Mouse (Mus musculus) myocyte (in vitro differentiated cells): ENCODE results near the gene Fez1. TPM values are rescaled to one million over a fixed set of nuclear protein-coding genes. Genes with fewer than 3 reads are reported as not detected.

Experiments
- H3K27me3 ChIP-seq: one replicate; pipeline ENCODE4 v1.6.1; 2011; ENCODE audit not compliant: control insufficient read depth, insufficient read depth, insufficient read length
- H3K36me3 ChIP-seq: one replicate; pipeline ENCODE4 v1.6.1; 2011; ENCODE audit not compliant: control insufficient read depth, insufficient read depth
- H3K4me2 ChIP-seq: one replicate; pipeline ENCODE4 v1.6.1; 2011; ENCODE audit warnings: low read depth, control low read depth
- H3K4me3 ChIP-seq: one replicate; pipeline ENCODE4 v1.5.1; 2011; ENCODE audit warnings: mild to moderate bottlenecking, control low read depth, moderate library complexity
- H3K79me2 ChIP-seq: one replicate; pipeline ENCODE4 v1.6.1; 2011; ENCODE audit not compliant: control insufficient read depth, insufficient read depth
- H3ac ChIP-seq: one replicate; pipeline ENCODE4 v1.6.1; 2011; ENCODE audit not compliant: control insufficient read depth, insufficient read length
- CEBPB ChIP-seq: IDR thresholded peaks from 2 replicates; pipeline ENCODE4 v1.6.1; 2011; ENCODE audit warnings: mild to moderate bottlenecking, moderate library complexity; ENCODE audit not compliant: poor library complexity, insufficient read depth, severe bottlenecking
- E2F4 ChIP-seq: IDR thresholded peaks from one replicate; pipeline ENCODE4 v1.6.1; 2011; ENCODE audit warnings: mild to moderate bottlenecking, control low read depth, moderate library complexity; ENCODE audit not compliant: insufficient read depth
- MAX ChIP-seq: IDR thresholded peaks from one replicate; pipeline ENCODE4 v1.6.1; 2011; ENCODE audit warnings: low read depth, mild to moderate bottlenecking, control low read depth
- MYOD1 ChIP-seq, 3 experiments: IDR thresholded peaks; one replicate each; pipeline ENCODE4 v1.6.1; 2011; ENCODE audit warnings: control low read depth in 2 of 3, low read depth in 2 of 3, mild to moderate bottlenecking in 2 of 3, moderate library complexity in 1 of 3; ENCODE audit not compliant: insufficient read length in 2 of 3, control insufficient read depth in 1 of 3
- MYOG ChIP-seq, 3 experiments: IDR thresholded peaks; one replicate each; pipeline ENCODE4 v1.6.1; 2011; ENCODE audit warnings: control low read depth in 2 of 3, low read depth in 2 of 3, mild to moderate bottlenecking in 2 of 3; ENCODE audit not compliant: insufficient read length in 2 of 3, control insufficient read depth in 1 of 3, insufficient read depth in 1 of 3
- POLR2A ChIP-seq: IDR thresholded peaks from one replicate; pipeline ENCODE4 v1.6.1; 2011; ENCODE audit warnings: low read depth, mild to moderate bottlenecking, control low read depth, moderate library complexity; ENCODE audit not compliant: insufficient read length
- POLR2AphosphoS2 ChIP-seq: IDR thresholded peaks from one replicate; pipeline ENCODE4 v1.6.1; 2011; ENCODE audit warnings: low read depth, control low read depth; ENCODE audit not compliant: insufficient read length
- REST ChIP-seq: IDR thresholded peaks from one replicate; pipeline ENCODE4 v1.6.1; 2011; ENCODE audit warnings: mild to moderate bottlenecking, control low read depth, moderate library complexity; ENCODE audit not compliant: insufficient read depth, insufficient read length
- SRF ChIP-seq: IDR thresholded peaks from one replicate; pipeline ENCODE4 v1.6.1; 2011; ENCODE audit warnings: low read depth; ENCODE audit not compliant: control insufficient read depth, insufficient read length
- TCF12 ChIP-seq: IDR thresholded peaks from one replicate; pipeline ENCODE4 v1.6.1; 2011; ENCODE audit warnings: mild to moderate bottlenecking, control low read depth; ENCODE audit not compliant: poor library complexity, insufficient read depth, severe bottlenecking
- TCF3 ChIP-seq: IDR thresholded peaks from one replicate; pipeline ENCODE4 v1.6.1; 2011; ENCODE audit warnings: low read depth, control low read depth; ENCODE audit not compliant: insufficient read length
- USF1 ChIP-seq: IDR thresholded peaks from one replicate; pipeline ENCODE4 v1.6.1; 2011; ENCODE audit warnings: low read depth, mild to moderate bottlenecking, control low read depth, moderate library complexity
- polyA plus RNA-seq: library from polyadenylated mRNA; unstranded; fragments of >200 nt; fragmentation: generic; extraction: Trizol; gene quantifications from one replicate; pipeline ENCODE4 v1.2.1, GENCODE M21; 2012; ENCODE audit warnings: missing spikeins

The Fez1 gene
- polyA plus RNA-seq, 1 experiment: 2.6 TPM

GRCm38 (mm10) chr9:36868662-36869061 lies 47.0 kb downstream of the Fez1 start:
- no peaks in the 10 kb centered on the region for H3K79me2 ChIP-seq
- no peak for TF ChIP-seq SRF
- no peak for TF ChIP-seq TCF12
- TF ChIP-seq MAX: no peak
- TF ChIP-seq POLR2A: no peak
- TF ChIP-seq USF1: no peak
- no peak for TF ChIP-seq MYOD1 (IDR thresholded peaks at IDR 0.05; ENCODE audit: control insufficient read depth in 1 of 3, insufficient read length in 2 of 3, low read depth in 2 of 3)
- no peak for TF ChIP-seq TCF3
- TF ChIP-seq E2F4: no peak
- TF ChIP-seq CEBPB: no peak
- TF ChIP-seq MYOG (IDR thresholded peaks at IDR 0.05; ENCODE audit: control insufficient read depth in 1 of 3, insufficient read depth in 1 of 3, insufficient read length in 2 of 3, low read depth in 2 of 3): no peak
- TF ChIP-seq REST: no peak
- no peak for TF ChIP-seq POLR2AphosphoS2
- no peak overlapping the region for H3K4me3 ChIP-seq
- no peaks in the 10 kb centered on the region for H3K36me3 ChIP-seq
- H3K27me3 ChIP-seq: no peaks in the 10 kb centered on the region
- no peak overlapping the region for H3ac ChIP-seq
- no peak overlapping the region for H3K4me2 ChIP-seq

DNA sequence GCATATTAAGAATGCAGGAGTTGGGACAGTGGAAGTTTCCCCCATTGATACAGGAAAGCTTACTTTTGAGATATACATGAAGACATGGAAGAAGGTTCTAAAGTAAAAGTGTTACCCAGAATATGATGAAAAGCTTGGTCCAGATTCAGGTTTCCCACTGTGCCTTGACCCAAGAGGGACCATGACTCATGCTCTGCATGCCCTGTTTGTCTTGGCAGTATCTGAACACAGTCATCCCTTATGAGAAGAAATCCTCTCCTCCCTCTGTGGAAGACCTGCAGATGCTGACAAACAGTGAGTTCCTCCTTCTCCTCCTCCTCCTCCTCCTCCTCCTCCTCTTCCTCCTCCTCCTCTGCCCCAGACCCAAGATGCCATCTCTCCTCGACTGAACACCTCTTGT lies 48.6 kb downstream of the Fez1 start:
- no peaks in the 10 kb centered on the region for H3K79me2 ChIP-seq
- no peaks in the 10 kb centered on the region for H3K36me3 ChIP-seq
- no peaks in the 10 kb centered on the region for H3K27me3 ChIP-seq
- H3K4me3 ChIP-seq: no peak overlapping the region
- no peak overlapping the region for H3K4me2 ChIP-seq
- H3ac ChIP-seq: no peak overlapping the region
- TF ChIP-seq CEBPB (no peak), E2F4 (no peak), MYOD1 (IDR thresholded peaks at IDR 0.05; ENCODE audit: control insufficient read depth in 1 of 3, insufficient read length in 2 of 3, low read depth in 2 of 3) (no peak), USF1 (no peak), REST (no peak), SRF (no peak)

GRCm38 (mm10) chr9:36873796-36874195 lies 52.1 kb downstream of the Fez1 start:
- TF ChIP-seq REST (no peak), CEBPB (peak; percentile 36; the same call in 1 of the 2 replicates), USF1 (no peak)
- no peak overlapping the region for H3ac ChIP-seq
- no peaks in the 10 kb centered on the region for H3K79me2 ChIP-seq
- H3K36me3 ChIP-seq: no peaks in the 10 kb centered on the region
- no peaks in the 10 kb centered on the region for H3K27me3 ChIP-seq
- no peak overlapping the region for H3K4me3 ChIP-seq
- H3K4me2 ChIP-seq: peak overlapping the region; percentile 26

- H3K4me3 ChIP-seq: no peak overlapping the region
- TF ChIP-seq CEBPB: peak; percentile 63; the same call in 1 of the 2 replicates
- TF ChIP-seq E2F4: no peak
- peak overlapping the region; percentile 25 for H3K4me2 ChIP-seq
- no peaks in the 10 kb centered on the region for H3K36me3 ChIP-seq
- no peak overlapping the region for H3ac ChIP-seq
- no peaks in the 10 kb centered on the region for H3K27me3 ChIP-seq
- no peaks in the 10 kb centered on the region for H3K79me2 ChIP-seq
Observed at GRCm38 (mm10) chr9:36876313-36876712, 54.6 kb downstream of the Fez1 start.

DNA sequence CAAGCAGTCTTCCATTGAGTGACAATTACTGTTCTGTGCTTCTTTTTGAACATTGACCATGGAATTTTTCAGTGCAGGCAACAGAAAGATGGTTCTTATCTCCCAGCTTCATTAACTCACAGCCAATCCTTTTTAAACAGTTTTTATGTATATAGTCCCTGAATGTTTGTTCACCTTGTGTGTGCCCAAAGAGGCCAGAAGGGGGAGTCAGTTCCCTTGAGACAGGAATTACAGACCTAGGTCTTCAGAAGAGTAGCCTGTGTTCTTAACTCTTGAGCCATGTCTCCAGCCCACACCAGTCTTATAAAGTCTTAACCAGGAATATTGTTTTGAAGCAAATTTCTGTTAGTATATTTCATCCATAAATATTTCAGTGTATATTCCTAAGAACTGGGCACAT lies 55.1 kb downstream of the Fez1 start:
- no peak for TF ChIP-seq E2F4
- TF ChIP-seq SRF: no peak
- TF ChIP-seq MYOD1 (IDR thresholded peaks at IDR 0.05; ENCODE audit: control insufficient read depth in 1 of 3, insufficient read length in 2 of 3, low read depth in 2 of 3): no peak
- TF ChIP-seq MAX: no peak
- TF ChIP-seq USF1: no peak
- no peak for TF ChIP-seq POLR2A
- no peak for TF ChIP-seq REST
- TF ChIP-seq TCF12: no peak
- no peak for TF ChIP-seq TCF3
- no peak; the same call in 1 of the 2 replicates for TF ChIP-seq CEBPB
- no peaks in the 10 kb centered on the region for H3K36me3 ChIP-seq
- no peaks in the 10 kb centered on the region for H3K79me2 ChIP-seq
- H3K4me2 ChIP-seq: peak overlapping the region; percentile 25
- no peak overlapping the region for H3ac ChIP-seq
- no peaks in the 10 kb centered on the region for H3K27me3 ChIP-seq
- H3K4me3 ChIP-seq: no peak overlapping the region

GRCm38 (mm10) chr9:36881615-36882014 lies 60.0 kb downstream of the Fez1 start:
- TF ChIP-seq POLR2A (no peak), MYOG (IDR thresholded peaks at IDR 0.05; ENCODE audit: control insufficient read depth in 1 of 3, insufficient read depth in 1 of 3, insufficient read length in 2 of 3, low read depth in 2 of 3) (no peak), TCF3 (no peak), CEBPB (no peak), USF1 (no peak), E2F4 (no peak), MAX (no peak), MYOD1 (IDR thresholded peaks at IDR 0.05; ENCODE audit: control insufficient read depth in 1 of 3, insufficient read length in 2 of 3, low read depth in 2 of 3) (no peak), TCF12 (no peak), REST (no peak), POLR2AphosphoS2 (no peak), SRF (no peak)

More at GRCm38 (mm10) chr9:36881615-36882014, 60.0 kb downstream of the Fez1 start:
- Histone ChIP-seq H3K4me2 (no peak overlapping the region), H3K79me2 (no peaks in the 10 kb centered on the region), H3K36me3 (no peaks in the 10 kb centered on the region), H3K4me3 (no peak overlapping the region), H3ac (no peak overlapping the region), H3K27me3 (no peaks in the 10 kb centered on the region)
